Mouse (Mus musculus): ENCODE results near the gene Srgap2. TPM values are rescaled to one million over a fixed set of nuclear protein-coding genes. Genes with fewer than 3 reads are reported as not detected.

Gene Srgap2
- polyA plus RNA-seq, 1 experiment from 2014 or later = 16.4 TPM

GRCm38 (mm10) chr1:131281731-131282130 lies 245.4 kb downstream of the Srgap2 start:
- no peak for ATAC-seq (replicated peaks; ENCODE audit: low FRiP score, low TSS enrichment, low read depth)
- H3K27ac ChIP-seq (ENCODE audit: low read depth) = no peak overlapping the region

GRCm38 (mm10) chr1:131280280-131280679 lies 246.9 kb downstream of the Srgap2 start:
- Histone ChIP-seq H3K4me3 (ENCODE audit: low read depth, low read length) (no peak overlapping the region), H3K27me3 (replicated peaks; ENCODE audit: control insufficient read depth, insufficient read depth, low read length) (no peaks in the 10 kb centered on the region), H3K9me3 (ENCODE audit: control insufficient read depth, low read length) (no peaks in the 10 kb centered on the region), H3K4me2 (ENCODE audit: low read length) (no peak overlapping the region), H3K27ac (ENCODE audit: low read depth) (no peak overlapping the region), H3K36me3 (ENCODE audit: control insufficient read depth, insufficient read depth, low read length) (no peaks in the 10 kb centered on the region), H3K4me1 (replicated peaks; ENCODE audit: control insufficient read depth, insufficient read depth, low read length) (0 out of 2 replicates have a peak, but pooled peaks cover 8% of the 10 kb centered on the region), H3K9ac (ENCODE audit: low read length) (no peak overlapping the region)
- DNase-seq (ENCODE audit: low spot score) = no peak
- WGBS = 48% methylated on average over 3 of the region's 3 CpGs
- peak; percentile 66; the same call in 1 of the 2 replicates for ATAC-seq (replicated peaks; ENCODE audit: low FRiP score, low TSS enrichment, low read depth)

More at GRCm38 (mm10) chr1:131281731-131282130, 245.4 kb downstream of the Srgap2 start:
- Histone ChIP-seq H3K9me3 (ENCODE audit: control insufficient read depth, low read length) (no peaks in the 10 kb centered on the region), H3K4me1 (replicated peaks; ENCODE audit: control insufficient read depth, insufficient read depth, low read length) (0 out of 2 replicates have a peak, but pooled peaks cover 8% of the 10 kb centered on the region), H3K27me3 (replicated peaks; ENCODE audit: control insufficient read depth, insufficient read depth, low read length) (no peaks in the 10 kb centered on the region), H3K4me3 (ENCODE audit: low read depth, low read length) (no peak overlapping the region), H3K4me2 (ENCODE audit: low read length) (no peak overlapping the region), H3K36me3 (ENCODE audit: control insufficient read depth, insufficient read depth, low read length) (0 out of 2 replicates have a peak, but pooled peaks cover 5% of the 10 kb centered on the region), H3K9ac (ENCODE audit: low read length) (no peak overlapping the region)
- 51% methylated on average over 4 of the region's 4 CpGs for WGBS
- no peak for DNase-seq (ENCODE audit: low spot score)

GRCm38 (mm10) chr1:131279456-131279776 lies 247.7 kb downstream of the Srgap2 start, which contains the start of gene Ikbke:
TSS of gene Ikbke (minus strand) at chr1:131279606.
- no peak for DNase-seq (ENCODE audit: low spot score)
- Histone ChIP-seq H3K36me3 (ENCODE audit: control insufficient read depth, insufficient read depth, low read length) (no peaks in the 10 kb centered on the region), H3K9ac (ENCODE audit: low read length) (peak within 1 kb of the TSS; percentile 20), H3K4me1 (replicated peaks; ENCODE audit: control insufficient read depth, insufficient read depth, low read length) (0 out of 2 replicates have a peak, but pooled peaks cover 8% of the 10 kb centered on the region), H3K27me3 (replicated peaks; ENCODE audit: control insufficient read depth, insufficient read depth, low read length) (no peaks in the 10 kb centered on the region), H3K4me2 (ENCODE audit: low read length) (peak within 1 kb of the TSS; percentile 57), H3K4me3 (ENCODE audit: low read depth, low read length) (peak within 1 kb of the TSS; percentile 30), H3K9me3 (ENCODE audit: control insufficient read depth, low read length) (no peaks in the 10 kb centered on the region), H3K27ac (ENCODE audit: low read depth) (no peak within 1 kb of the TSS)
- no peak for ATAC-seq (replicated peaks; ENCODE audit: low FRiP score, low TSS enrichment, low read depth)
- WGBS = 24% methylated on average over 4 of the region's 4 CpGs

GRCm38 (mm10) chr1:131278606-131279455 lies 248.3 kb downstream of the Srgap2 start:
- 39% methylated on average over 8 of the region's 8 CpGs for WGBS
- no peak overlapping the region for H3K27ac ChIP-seq (ENCODE audit: low read depth)

GRCm38 (mm10) chr1:131276831-131277230 lies 250.3 kb downstream of the Srgap2 start:
- Histone ChIP-seq H3K27ac (ENCODE audit: low read depth) (no peak overlapping the region), H3K4me1 (replicated peaks; ENCODE audit: control insufficient read depth, insufficient read depth, low read length) (0 out of 2 replicates have a peak, but pooled peaks cover 8% of the 10 kb centered on the region), H3K36me3 (ENCODE audit: control insufficient read depth, insufficient read depth, low read length) (no peaks in the 10 kb centered on the region), H3K4me2 (ENCODE audit: low read length) (no peak overlapping the region), H3K27me3 (replicated peaks; ENCODE audit: control insufficient read depth, insufficient read depth, low read length) (no peaks in the 10 kb centered on the region), H3K9me3 (ENCODE audit: control insufficient read depth, low read length) (no peaks in the 10 kb centered on the region), H3K4me3 (ENCODE audit: low read depth, low read length) (no peak overlapping the region), H3K9ac (ENCODE audit: low read length) (no peak overlapping the region)
- no peak for ATAC-seq (replicated peaks; ENCODE audit: low FRiP score, low TSS enrichment, low read depth)
- no peak for DNase-seq (ENCODE audit: low spot score)

More at GRCm38 (mm10) chr1:131278606-131279455, 248.3 kb downstream of the Srgap2 start:
- Histone ChIP-seq H3K4me1 (replicated peaks; ENCODE audit: control insufficient read depth, insufficient read depth, low read length) (0 out of 2 replicates have a peak, but pooled peaks cover 8% of the 10 kb centered on the region), H3K9ac (ENCODE audit: low read length) (peak overlapping the region; percentile 20), H3K4me2 (ENCODE audit: low read length) (peak overlapping the region; percentile 57), H3K9me3 (ENCODE audit: control insufficient read depth, low read length) (no peaks in the 10 kb centered on the region), H3K4me3 (ENCODE audit: low read depth, low read length) (peak overlapping the region; percentile 30), H3K36me3 (ENCODE audit: control insufficient read depth, insufficient read depth, low read length) (no peaks in the 10 kb centered on the region), H3K27me3 (replicated peaks; ENCODE audit: control insufficient read depth, insufficient read depth, low read length) (no peaks in the 10 kb centered on the region)
- ATAC-seq (replicated peaks; ENCODE audit: low FRiP score, low TSS enrichment, low read depth) = 0 out of 2 replicates have a peak, but pooled peaks have one; percentile 10
- DNase-seq (ENCODE audit: low spot score) = no peak

GRCm38 (mm10) chr1:131275577-131275976 lies 251.6 kb downstream of the Srgap2 start:
- Histone ChIP-seq H3K27me3 (replicated peaks; ENCODE audit: control insufficient read depth, insufficient read depth, low read length) (no peaks in the 10 kb centered on the region), H3K4me1 (replicated peaks; ENCODE audit: control insufficient read depth, insufficient read depth, low read length) (0 out of 2 replicates have a peak, but pooled peaks cover 8% of the 10 kb centered on the region), H3K4me3 (ENCODE audit: low read depth, low read length) (no peak overlapping the region), H3K9ac (ENCODE audit: low read length) (no peak overlapping the region), H3K36me3 (ENCODE audit: control insufficient read depth, insufficient read depth, low read length) (no peaks in the 10 kb centered on the region), H3K27ac (ENCODE audit: low read depth) (no peak overlapping the region), H3K9me3 (ENCODE audit: control insufficient read depth, low read length) (no peaks in the 10 kb centered on the region), H3K4me2 (ENCODE audit: low read length) (no peak overlapping the region)
- DNase-seq (ENCODE audit: low spot score) (no peak), ATAC-seq (replicated peaks; ENCODE audit: low FRiP score, low TSS enrichment, low read depth) (no peak)
- 69% methylated on average over 14 of the region's 14 CpGs for WGBS

- H3K9ac ChIP-seq (ENCODE audit: low read length) = no peak overlapping the region
- no peak overlapping the region for H3K27ac ChIP-seq (ENCODE audit: low read depth)
- no peak overlapping the region for H3K4me3 ChIP-seq (ENCODE audit: low read depth, low read length)
- 39% methylated on average over 22 of the region's 22 CpGs for WGBS
- H3K27me3 ChIP-seq (replicated peaks; ENCODE audit: control insufficient read depth, insufficient read depth, low read length) = no peaks in the 10 kb centered on the region
- H3K4me2 ChIP-seq (ENCODE audit: low read length) = peak overlapping the region; percentile 30
- peak; percentile 52 for ATAC-seq (replicated peaks; ENCODE audit: low FRiP score, low TSS enrichment, low read depth)
- H3K9me3 ChIP-seq (ENCODE audit: control insufficient read depth, low read length) = no peaks in the 10 kb centered on the region
- peak; percentile 65 for DNase-seq (ENCODE audit: low spot score)
- no peaks in the 10 kb centered on the region for H3K36me3 ChIP-seq (ENCODE audit: control insufficient read depth, insufficient read depth, low read length)
- 0 out of 2 replicates have a peak, but pooled peaks cover 8% of the 10 kb centered on the region for H3K4me1 ChIP-seq (replicated peaks; ENCODE audit: control insufficient read depth, insufficient read depth, low read length)
Observed at GRCm38 (mm10) chr1:131274725-131275539, 252.2 kb downstream of the Srgap2 start.

- H3K9me3 ChIP-seq (ENCODE audit: control insufficient read depth, low read length) = no peaks in the 10 kb centered on the region
- DNase-seq (ENCODE audit: low spot score) (peak; percentile 91), ATAC-seq (replicated peaks; ENCODE audit: low FRiP score, low TSS enrichment, low read depth) (0 out of 2 replicates have a peak, but pooled peaks have one; percentile 21)
- H3K4me3 ChIP-seq (ENCODE audit: low read depth, low read length) = no peak overlapping the region
- no peaks in the 10 kb centered on the region for H3K4me1 ChIP-seq (replicated peaks; ENCODE audit: control insufficient read depth, insufficient read depth, low read length)
- no peaks in the 10 kb centered on the region for H3K27me3 ChIP-seq (replicated peaks; ENCODE audit: control insufficient read depth, insufficient read depth, low read length)
- H3K9ac ChIP-seq (ENCODE audit: low read length) = no peak overlapping the region
- H3K36me3 ChIP-seq (ENCODE audit: control insufficient read depth, insufficient read depth, low read length) = no peaks in the 10 kb centered on the region
- WGBS = 35% methylated on average over 22 of the region's 22 CpGs
- H3K4me2 ChIP-seq (ENCODE audit: low read length) = no peak overlapping the region
- H3K27ac ChIP-seq (ENCODE audit: low read depth) = no peak overlapping the region
Observed at GRCm38 (mm10) chr1:131269797-131270578, 257.2 kb downstream of the Srgap2 start.

Measured in intestine, embryonic 14.5 days (tissue).